Mouse (Mus musculus) embryonic facial prominence, embryonic 13.5 days (tissue): Measurements from ENCODE around the gene Sufu. TPM values are rescaled to one million over a fixed set of nuclear protein-coding genes. Genes with fewer than 3 reads are reported as not detected.

ENCODE experiments used
- ATAC-seq: fragments of 200-750 bp; cut with Nextera tagmentation; 2 replicates; pipeline ENCODE4 v1.8.0; 2017; ENCODE audit warnings: low read depth; ENCODE audit not compliant: insufficient number of reproducible peaks, insufficient read depth, low FRiP score, low TSS enrichment
- H3K27ac ChIP-seq: fragments of 300-500 bp; sonication (generic); 2 replicates; pipeline ENCODE4 v1.5.1; 2015; ENCODE audit warnings: moderate library complexity, mild to moderate bottlenecking, inconsistent platforms
- H3K27me3 ChIP-seq: fragments of 300-500 bp; sonication (generic); 2 replicates; pipeline ENCODE4 v1.6.1; 2015; ENCODE audit warnings: mild to moderate bottlenecking, inconsistent platforms
- H3K36me3 ChIP-seq: fragments of 300-500 bp; sonication (generic); 2 replicates; pipeline ENCODE4 v1.6.1; 2015; ENCODE audit warnings: mild to moderate bottlenecking, inconsistent platforms
- H3K4me1 ChIP-seq: fragments of 300-500 bp; sonication (generic); 2 replicates; pipeline ENCODE4 v1.6.1; 2015; ENCODE audit warnings: inconsistent platforms
- H3K4me2 ChIP-seq: fragments of 300-500 bp; sonication (generic); 2 replicates; pipeline ENCODE4 v1.6.1; 2015; ENCODE audit warnings: moderate library complexity, mild to moderate bottlenecking, inconsistent platforms
- H3K4me3 ChIP-seq: fragments of 300-500 bp; sonication (generic); 2 replicates; pipeline ENCODE4 v1.5.1; 2015; ENCODE audit warnings: mild to moderate bottlenecking, inconsistent platforms
- H3K9ac ChIP-seq: fragments of 300-500 bp; sonication (generic); 2 replicates; pipeline ENCODE4 v1.6.1; 2015; ENCODE audit warnings: mild to moderate bottlenecking, inconsistent platforms
- H3K9me3 ChIP-seq: fragments of 300-500 bp; sonication (generic); 2 replicates; pipeline ENCODE4 v1.6.1; 2016; ENCODE audit warnings: inconsistent platforms
- WGBS: fragments of 180-500 bp; shearing (Covaris S2); methylation state at CpG from one replicate; pipeline ENCODE4 v1.1.7; 2015; ENCODE audit warnings: mixed read lengths; 5-methylcytosine and 5-hydroxymethylcytosine counted together
- polyA plus RNA-seq: library from polyadenylated mRNA; unstranded; fragments of >200 nt; fragmentation: Nextera tagmentation; extraction: Ambion mirVana; gene quantifications from 2 replicates; pipeline ENCODE4 v1.2.1, GENCODE M21; 2015

Gene Sufu
- polyA plus RNA-seq, 1 experiment from 2014 or later, result 38.5 TPM

DNA sequence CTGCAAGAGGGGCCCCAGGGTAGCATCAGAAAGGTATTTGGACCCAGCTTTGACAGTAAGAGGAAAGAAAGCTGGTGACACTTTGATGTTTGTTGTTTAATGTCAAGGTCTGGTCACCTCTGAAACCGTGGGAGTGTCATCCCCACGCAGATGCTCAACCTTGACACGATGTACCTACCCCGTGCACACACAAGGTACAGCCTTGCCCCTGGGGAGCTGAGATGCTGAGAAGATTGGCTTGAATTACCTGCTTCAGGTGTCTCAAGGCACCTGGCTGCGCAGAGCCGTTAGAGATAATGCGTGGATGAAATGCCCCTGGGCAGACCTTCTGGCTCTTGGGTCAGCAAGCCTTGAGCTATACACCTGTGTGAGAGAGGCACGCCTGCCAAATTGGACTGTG is 17.8 kb downstream of the Sufu start:
- Histone ChIP-seq H3K4me3 (no peak overlapping the region), H3K27me3 (no peaks in the 10 kb centered on the region), H3K9me3 (no peaks in the 10 kb centered on the region), H3K9ac (no peak overlapping the region), H3K4me1 (peaks cover 16% of the 10 kb centered on the region), H3K36me3 (peaks cover 31% of the 10 kb centered on the region), H3K4me2 (no peak overlapping the region), H3K27ac (no peak overlapping the region)
- 85% methylated on average over 8 of the region's 8 CpGs for WGBS
- no peak for ATAC-seq

- Histone ChIP-seq H3K4me3 (no peak overlapping the region), H3K36me3 (peaks cover 19% of the 10 kb centered on the region), H3K9me3 (no peaks in the 10 kb centered on the region), H3K4me2 (no peak overlapping the region), H3K9ac (no peak overlapping the region), H3K4me1 (peaks cover 23% of the 10 kb centered on the region), H3K27me3 (no peaks in the 10 kb centered on the region), H3K27ac (no peak overlapping the region)
- WGBS, result 78% methylated on average over 9 of the region's 9 CpGs
- ATAC-seq, result no peak
Observed at GRCm38 (mm10) chr19:46416276-46416675, 19.6 kb downstream of the Sufu start.

- Histone ChIP-seq H3K4me1 (peaks cover 41% of the 10 kb centered on the region), H3K9me3 (no peaks in the 10 kb centered on the region), H3K9ac (no peak overlapping the region), H3K27me3 (no peaks in the 10 kb centered on the region), H3K36me3 (peaks cover 9% of the 10 kb centered on the region; the same call in 1 of the 2 replicates), H3K4me3 (no peak overlapping the region), H3K27ac (peak overlapping the region; percentile 0; the same call in 1 of the 2 replicates), H3K4me2 (no peak overlapping the region)
- whole genome bisulfite sequencing, result 72% methylated on average over 4 of the region's 4 CpGs
- no peak for ATAC-seq
Observed at GRCm38 (mm10) chr19:46418051-46418450, 21.4 kb downstream of the Sufu start.

DNA sequence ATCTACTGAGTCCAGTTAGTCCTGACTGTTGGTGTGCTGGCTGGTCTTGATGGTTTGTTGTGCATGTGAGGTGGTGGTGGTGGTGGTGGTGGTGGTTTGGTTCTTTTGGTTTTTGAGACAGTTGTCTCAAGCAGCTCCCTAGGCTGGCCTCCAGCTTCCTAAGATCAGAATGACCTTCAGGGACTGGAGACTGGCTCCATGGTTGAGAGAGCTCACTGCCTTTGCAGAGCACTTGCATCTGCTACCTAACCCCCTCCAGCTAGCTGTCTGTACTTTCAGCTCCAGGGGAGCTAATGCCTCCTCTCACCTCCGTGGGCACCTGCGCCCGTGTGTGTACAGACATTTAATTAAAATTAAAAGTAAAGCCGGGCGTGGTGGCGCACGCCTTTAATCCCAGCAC is 23.7 kb downstream of the Sufu start:
- Histone ChIP-seq H3K27ac (no peak overlapping the region), H3K4me2 (no peak overlapping the region), H3K9ac (no peak overlapping the region), H3K27me3 (no peaks in the 10 kb centered on the region), H3K36me3 (peaks cover 5% of the 10 kb centered on the region; the same call in 1 of the 2 replicates), H3K4me3 (no peak overlapping the region), H3K4me1 (peaks cover 50% of the 10 kb centered on the region), H3K9me3 (no peaks in the 10 kb centered on the region)
- ATAC-seq, result no peak
- 90% methylated on average over 7 of the region's 7 CpGs for WGBS

- peaks cover 15% of the 10 kb centered on the region for H3K36me3 ChIP-seq
- 19% methylated on average over 11 of the region's 11 CpGs for WGBS
- H3K4me1 ChIP-seq, result peaks cover 49% of the 10 kb centered on the region
- H3K27me3 ChIP-seq, result no peaks in the 10 kb centered on the region
- peak; percentile 67; the same call in 1 of the 2 replicates for ATAC-seq
- no peaks in the 10 kb centered on the region for H3K9me3 ChIP-seq
- H3K4me3 ChIP-seq, result no peak overlapping the region
- H3K4me2 ChIP-seq, result peak overlapping the region; percentile 33
- peak overlapping the region; percentile 72 for H3K27ac ChIP-seq
- H3K9ac ChIP-seq, result 0 out of 2 replicates have a peak overlapping the region, but pooled peaks have one; percentile 47
Observed at GRCm38 (mm10) chr19:46422384-46423338, 26.0 kb downstream of the Sufu start.

GRCm38 (mm10) chr19:46425266-46425665 is 28.6 kb downstream of the Sufu start:
- no peak for ATAC-seq
- 87% methylated on average over 8 of the region's 8 CpGs for WGBS

DNA sequence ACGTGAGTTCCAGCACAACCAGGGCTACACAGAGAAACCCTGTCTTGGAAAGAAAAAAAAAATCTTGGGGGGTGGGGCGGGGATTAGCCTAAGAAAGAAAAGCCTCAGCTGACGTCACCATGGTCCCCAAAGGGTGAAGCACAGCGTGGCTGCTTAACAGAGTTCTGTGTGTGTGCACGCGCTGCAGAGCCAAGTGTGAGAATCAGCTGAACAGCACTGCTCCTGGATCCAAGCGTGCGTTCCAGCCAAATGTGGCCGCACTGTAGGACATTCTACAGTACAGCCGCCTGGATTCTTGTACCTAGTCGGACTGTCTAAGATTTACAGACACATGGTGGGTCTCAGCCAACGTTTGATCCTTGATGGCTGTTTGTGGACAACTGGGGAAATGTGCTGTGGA is 29.8 kb downstream of the Sufu start:
- Histone ChIP-seq H3K36me3 (peaks cover 25% of the 10 kb centered on the region), H3K4me2 (no peak overlapping the region), H3K4me1 (peaks cover 28% of the 10 kb centered on the region), H3K27me3 (no peaks in the 10 kb centered on the region), H3K27ac (no peak overlapping the region), H3K9ac (no peak overlapping the region), H3K4me3 (no peak overlapping the region), H3K9me3 (no peaks in the 10 kb centered on the region)
- 86% methylated on average over 12 of the region's 12 CpGs for WGBS
- ATAC-seq, result no peak

More at GRCm38 (mm10) chr19:46425266-46425665, 28.6 kb downstream of the Sufu start:
- H3K9ac ChIP-seq, result no peak overlapping the region
- H3K27me3 ChIP-seq, result no peaks in the 10 kb centered on the region
- H3K27ac ChIP-seq, result no peak overlapping the region
- no peak overlapping the region for H3K4me2 ChIP-seq
- H3K9me3 ChIP-seq, result no peaks in the 10 kb centered on the region
- peaks cover 25% of the 10 kb centered on the region for H3K36me3 ChIP-seq
- H3K4me1 ChIP-seq, result peaks cover 34% of the 10 kb centered on the region
- H3K4me3 ChIP-seq, result no peak overlapping the region

DNA sequence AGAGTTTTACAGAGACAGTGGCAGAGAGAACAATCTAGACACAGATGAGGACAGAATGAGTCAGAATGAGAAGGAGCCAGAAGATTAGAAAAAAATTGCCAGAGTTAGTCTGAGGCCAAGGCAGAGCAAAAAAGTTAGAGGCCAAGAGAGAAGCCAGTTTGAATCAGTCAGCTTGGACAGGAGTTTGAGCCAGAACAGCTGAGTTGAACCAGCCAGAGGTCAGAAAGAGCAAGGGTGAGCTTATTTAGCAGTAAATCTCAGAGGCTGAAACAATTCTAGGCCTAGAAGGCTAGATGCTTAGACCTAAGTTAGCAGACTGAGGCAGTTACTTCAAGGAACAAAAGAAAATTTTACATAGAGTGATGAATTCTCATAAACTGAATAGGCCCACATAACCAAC is 32.6 kb downstream of the Sufu start:
- Histone ChIP-seq H3K4me1 (peaks cover 19% of the 10 kb centered on the region), H3K27ac (no peak overlapping the region), H3K9ac (no peak overlapping the region), H3K36me3 (peaks cover 25% of the 10 kb centered on the region), H3K4me3 (no peak overlapping the region), H3K9me3 (no peaks in the 10 kb centered on the region), H3K4me2 (no peak overlapping the region), H3K27me3 (no peaks in the 10 kb centered on the region)
- no peak for ATAC-seq

GRCm38 (mm10) chr19:46433712-46434111 is 37.0 kb downstream of the Sufu start:
- H3K27ac ChIP-seq, result peak overlapping the region; percentile 81

DNA sequence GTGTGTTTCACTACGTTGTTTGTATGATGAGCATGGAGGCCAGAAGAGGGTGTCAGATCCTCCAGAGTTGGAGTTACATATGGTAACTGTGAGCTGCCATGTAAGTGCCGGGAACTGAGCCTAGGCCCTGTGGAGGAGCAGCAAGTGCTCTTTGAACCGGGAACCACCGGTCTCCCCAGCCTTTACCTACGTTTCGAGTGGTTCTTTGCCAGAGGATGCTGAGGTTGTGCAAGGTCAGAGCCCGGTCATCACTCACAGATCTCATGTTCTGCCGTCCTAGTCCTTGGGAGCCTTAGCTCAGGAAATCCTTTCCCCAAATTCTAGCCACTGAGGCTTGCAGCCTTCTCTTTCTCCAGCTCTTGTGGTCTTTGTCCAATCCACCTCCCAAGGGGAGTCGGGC is 37.5 kb downstream of the Sufu start:
- Histone ChIP-seq H3K36me3 (no peaks in the 10 kb centered on the region; the same call in 1 of the 2 replicates), H3K4me1 (peaks cover 39% of the 10 kb centered on the region), H3K9ac (peak overlapping the region; percentile 40; the same call in 1 of the 2 replicates), H3K4me3 (no peak overlapping the region), H3K27ac (peak overlapping the region; percentile 81), H3K27me3 (no peaks in the 10 kb centered on the region), H3K9me3 (no peaks in the 10 kb centered on the region), H3K4me2 (peak overlapping the region; percentile 36)
- WGBS, result 41% methylated on average over 9 of the region's 9 CpGs
- ATAC-seq, result no peak

More at GRCm38 (mm10) chr19:46433712-46434111, 37.0 kb downstream of the Sufu start:
- peak overlapping the region; percentile 36 for H3K4me2 ChIP-seq
- H3K9ac ChIP-seq, result peak overlapping the region; percentile 32; the same call in 1 of the 2 replicates
- no peak overlapping the region for H3K4me3 ChIP-seq
- H3K27me3 ChIP-seq, result no peaks in the 10 kb centered on the region
- WGBS, result 32% methylated on average over 7 of the region's 7 CpGs
- no peak for ATAC-seq
- H3K4me1 ChIP-seq, result peaks cover 39% of the 10 kb centered on the region
- H3K36me3 ChIP-seq, result no peaks in the 10 kb centered on the region; the same call in 1 of the 2 replicates
- H3K9me3 ChIP-seq, result no peaks in the 10 kb centered on the region

DNA sequence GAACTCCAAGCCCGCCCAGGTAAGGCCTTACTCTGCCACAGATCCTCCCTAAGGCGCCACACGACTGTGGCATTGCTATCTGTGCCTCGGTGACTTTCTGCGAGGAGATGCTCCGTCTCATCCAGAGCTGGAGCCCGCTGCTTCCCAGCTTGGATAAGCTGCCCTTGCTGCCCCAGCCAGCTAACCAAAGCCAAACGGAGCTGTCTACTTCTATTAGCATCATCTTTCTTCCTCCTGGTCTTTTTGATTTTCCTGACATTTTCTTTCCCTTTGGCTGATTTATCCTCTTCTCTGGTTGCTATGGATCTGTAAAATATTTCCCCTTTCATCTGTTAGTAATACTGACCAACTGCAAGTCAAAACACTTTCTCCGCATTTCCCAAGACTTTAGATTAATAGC is 37.9 kb downstream of the Sufu start:
- Histone ChIP-seq H3K4me3 (no peak overlapping the region), H3K4me2 (peak overlapping the region; percentile 36; the same call in 1 of the 2 replicates), H3K9me3 (no peaks in the 10 kb centered on the region), H3K4me1 (peaks cover 39% of the 10 kb centered on the region), H3K9ac (peak overlapping the region; percentile 40; the same call in 1 of the 2 replicates), H3K27ac (peak overlapping the region; percentile 81), H3K36me3 (0 out of 2 replicates have a peak, but pooled peaks cover under 1% of the 10 kb centered on the region), H3K27me3 (no peaks in the 10 kb centered on the region)
- no peak for ATAC-seq
- 39% methylated on average over 9 of the region's 9 CpGs for WGBS
